Mouse (Mus musculus) limb, embryonic 15.5 days (tissue): ENCODE measurements around the gene Gca. TPM values are rescaled to one million over a fixed set of nuclear protein-coding genes. Genes with fewer than 3 reads are reported as not detected.

Experiments used
- ATAC-seq: fragments of 200-750 bp; cut with Nextera tagmentation; 2 replicates; pipeline ENCODE4 v1.8.0; 2017; ENCODE audit warnings: low read depth, moderate TSS enrichment; ENCODE audit not compliant: insufficient number of reproducible peaks, low FRiP score, low TSS enrichment
- H3K27ac ChIP-seq: fragments of 300-500 bp; sonication (generic); 2 replicates; pipeline ENCODE4 v1.5.1; 2015; ENCODE audit warnings: moderate library complexity, mild to moderate bottlenecking, inconsistent platforms
- H3K27me3 ChIP-seq: fragments of 300-500 bp; sonication (generic); 2 replicates; pipeline ENCODE4 v1.6.1; 2015; ENCODE audit warnings: inconsistent platforms
- H3K36me3 ChIP-seq: fragments of 300-500 bp; sonication (generic); 2 replicates; pipeline ENCODE4 v1.6.1; 2015; ENCODE audit warnings: inconsistent platforms
- H3K4me1 ChIP-seq: fragments of 300-500 bp; sonication (generic); 2 replicates; pipeline ENCODE4 v1.6.1; 2015; ENCODE audit warnings: inconsistent platforms
- H3K4me2 ChIP-seq: fragments of 300-500 bp; sonication (generic); 2 replicates; pipeline ENCODE4 v1.6.1; 2015; ENCODE audit warnings: mild to moderate bottlenecking, inconsistent platforms
- H3K4me3 ChIP-seq: fragments of 300-500 bp; sonication (generic); 2 replicates; pipeline ENCODE4 v1.5.1; 2015; ENCODE audit warnings: mild to moderate bottlenecking, inconsistent platforms
- H3K9ac ChIP-seq: fragments of 300-500 bp; sonication (generic); 2 replicates; pipeline ENCODE4 v1.6.1; 2015; ENCODE audit warnings: inconsistent platforms
- H3K9me3 ChIP-seq: fragments of 300-500 bp; sonication (generic); 2 replicates; pipeline ENCODE4 v1.6.1; 2016; ENCODE audit warnings: inconsistent platforms
- WGBS: fragments of 180-500 bp; shearing (Covaris S2); methylation state at CpG from one replicate; pipeline ENCODE4 v1.1.7; 2015; 5-methylcytosine and 5-hydroxymethylcytosine counted together
- polyA plus RNA-seq: library from polyadenylated mRNA; unstranded; fragments of >200 nt; fragmentation: Nextera tagmentation; extraction: Ambion mirVana; gene quantifications from 2 replicates; pipeline ENCODE4 v1.2.1, GENCODE M21; 2015

Gene Gca
- 1.5 and 1.8 TPM in 2 replicates for polyA plus RNA-seq

DNA sequence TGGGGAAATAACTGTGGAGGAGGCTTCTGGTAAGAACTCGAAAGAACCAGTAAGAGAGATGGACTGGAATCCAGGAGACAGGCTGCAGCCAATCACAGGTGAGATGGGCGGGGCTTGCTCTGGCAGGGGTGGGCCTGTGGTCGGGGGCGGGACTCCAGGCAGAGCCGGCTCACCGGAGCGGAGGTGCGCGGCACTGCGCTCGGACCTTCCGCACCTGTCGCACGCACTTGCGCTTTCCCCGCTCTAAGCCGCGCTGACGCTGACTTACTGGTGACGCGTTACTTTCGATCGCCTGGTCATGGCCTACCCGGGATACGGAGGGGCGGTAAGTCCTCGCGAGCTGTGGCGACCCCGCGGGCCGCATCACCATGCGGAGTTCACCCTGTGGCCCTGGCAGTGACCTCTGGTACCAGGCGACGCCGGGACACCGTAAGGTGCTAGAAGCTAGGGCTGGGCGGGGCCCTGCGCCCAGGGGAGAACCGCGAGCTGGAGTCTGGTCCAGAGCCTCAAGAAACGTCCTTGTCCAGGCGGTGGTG lies at the start of gene Gca:
Gca (plus strand) TSS at position 151 of the 536 bp plus-strand sequence.
- no peaks in the 10 kb centered on the region for H3K27me3 ChIP-seq
- WGBS: 2% methylated on average over 43 of the region's 43 CpGs
- H3K36me3 ChIP-seq: no peaks in the 10 kb centered on the region
- no peak within 1 kb of the TSS for H3K27ac ChIP-seq
- peak; percentile 35; the same call in 1 of the 2 replicates for ATAC-seq
- H3K9ac ChIP-seq: no peak within 1 kb of the TSS
- no peaks in the 10 kb centered on the region for H3K4me1 ChIP-seq
- H3K4me3 ChIP-seq: peak within 1 kb of the TSS; percentile 50
- H3K9me3 ChIP-seq: no peaks in the 10 kb centered on the region
- peak within 1 kb of the TSS; percentile 93 for H3K4me2 ChIP-seq

- no peaks in the 10 kb centered on the region for H3K9me3 ChIP-seq
- H3K4me3 ChIP-seq: no peak overlapping the region
- no peaks in the 10 kb centered on the region for H3K36me3 ChIP-seq
- 81% methylated on average over 7 of the region's 7 CpGs for WGBS
- no peak for ATAC-seq
- H3K27me3 ChIP-seq: no peaks in the 10 kb centered on the region
- no peak overlapping the region for H3K4me2 ChIP-seq
- no peak overlapping the region for H3K9ac ChIP-seq
- no peaks in the 10 kb centered on the region for H3K4me1 ChIP-seq
- H3K27ac ChIP-seq: no peak overlapping the region
Observed at GRCm38 (mm10) chr2:62618934-62619341, 45.1 kb upstream of the Gca start.

- WGBS: 64% methylated on average over 2 of the region's 2 CpGs
- no peak overlapping the region for H3K9ac ChIP-seq
- no peak overlapping the region for H3K27ac ChIP-seq
- no peaks in the 10 kb centered on the region for H3K36me3 ChIP-seq
- H3K4me3 ChIP-seq: no peak overlapping the region
- no peaks in the 10 kb centered on the region for H3K4me1 ChIP-seq
- no peaks in the 10 kb centered on the region for H3K27me3 ChIP-seq
- no peak overlapping the region for H3K4me2 ChIP-seq
- H3K9me3 ChIP-seq: no peaks in the 10 kb centered on the region
- ATAC-seq: no peak
Observed at GRCm38 (mm10) chr2:62619679-62620078, 44.4 kb upstream of the Gca start.

- no peak for ATAC-seq
- Histone ChIP-seq H3K4me1 (no peaks in the 10 kb centered on the region), H3K27ac (no peak overlapping the region), H3K4me2 (no peak overlapping the region), H3K9ac (no peak overlapping the region), H3K27me3 (no peaks in the 10 kb centered on the region), H3K9me3 (no peaks in the 10 kb centered on the region), H3K36me3 (no peaks in the 10 kb centered on the region), H3K4me3 (no peak overlapping the region)
- 50% methylated on average over 8 of the region's 8 CpGs for whole genome bisulfite sequencing
Observed at GRCm38 (mm10) chr2:62623024-62623441, 41.1 kb upstream of the Gca start.

DNA sequence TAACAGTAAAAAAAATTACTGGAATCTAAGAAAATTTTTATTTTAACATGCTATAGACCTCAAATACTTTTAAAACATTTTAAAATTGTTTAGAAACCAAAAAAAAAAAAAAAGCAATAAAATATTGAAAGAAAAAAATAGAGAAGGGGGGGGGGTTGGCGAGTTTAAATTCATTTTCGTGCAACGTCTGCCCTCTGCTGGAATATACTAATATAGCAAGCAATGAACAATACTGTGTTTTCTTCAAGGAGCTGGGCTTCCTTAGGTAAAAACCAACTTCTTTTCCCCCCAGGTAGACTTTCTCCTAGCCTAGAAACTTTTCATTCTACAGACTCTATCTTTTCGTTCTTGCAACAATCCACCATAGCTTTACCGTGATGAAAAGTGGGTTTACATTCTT lies 36.4 kb upstream of the Gca start:
- ATAC-seq: no peak
- Histone ChIP-seq H3K4me1 (no peaks in the 10 kb centered on the region), H3K4me3 (no peak overlapping the region), H3K9ac (no peak overlapping the region), H3K9me3 (no peaks in the 10 kb centered on the region), H3K36me3 (no peaks in the 10 kb centered on the region), H3K27me3 (no peaks in the 10 kb centered on the region), H3K27ac (no peak overlapping the region), H3K4me2 (no peak overlapping the region)
- 10% methylated on average over 5 of the region's 5 CpGs for WGBS

DNA sequence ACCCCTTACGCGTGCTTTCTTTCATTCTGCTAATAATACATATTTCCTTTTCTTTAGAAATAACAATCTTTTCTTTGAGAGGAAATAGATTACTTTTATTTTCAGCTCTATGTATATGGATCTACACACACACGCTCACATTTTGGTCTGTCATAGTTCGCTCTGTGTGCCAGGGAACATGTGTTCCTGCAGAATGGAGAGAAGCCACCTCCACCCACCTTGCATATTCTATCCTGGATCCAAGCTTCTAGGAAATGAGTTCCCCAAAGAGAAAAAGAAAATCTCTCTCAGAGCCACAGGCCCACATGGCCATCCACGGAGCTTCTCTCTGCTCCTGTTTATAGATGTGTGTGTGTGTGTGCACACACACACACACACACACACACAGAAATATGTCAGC lies 35.7 kb upstream of the Gca start:
- 88% methylated on average over 5 of the region's 5 CpGs for WGBS
- Histone ChIP-seq H3K4me3 (no peak overlapping the region), H3K9me3 (no peaks in the 10 kb centered on the region), H3K4me1 (no peaks in the 10 kb centered on the region), H3K36me3 (no peaks in the 10 kb centered on the region), H3K27me3 (no peaks in the 10 kb centered on the region), H3K4me2 (no peak overlapping the region), H3K9ac (no peak overlapping the region), H3K27ac (no peak overlapping the region)
- no peak for ATAC-seq

DNA sequence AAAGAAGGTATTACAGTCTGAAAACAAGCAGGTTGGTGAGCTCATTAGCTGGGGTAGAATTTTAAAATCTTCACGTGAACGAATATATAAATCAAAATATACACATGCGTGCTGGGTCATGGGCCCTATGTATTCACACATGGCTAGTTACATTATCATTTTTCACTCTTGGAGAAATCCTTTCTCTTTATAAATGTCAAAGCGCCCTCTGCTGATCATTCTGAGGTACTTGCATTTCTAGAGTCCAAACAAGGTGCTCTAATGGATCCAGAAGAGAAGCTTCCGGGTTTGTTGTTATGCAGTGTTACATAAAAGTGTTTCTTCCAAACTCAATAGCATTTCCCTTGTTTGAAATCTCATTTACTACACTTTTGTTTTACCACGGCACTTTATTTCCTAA lies 33.6 kb upstream of the Gca start:
- no peaks in the 10 kb centered on the region for H3K4me1 ChIP-seq
- no peaks in the 10 kb centered on the region for H3K9me3 ChIP-seq
- H3K27me3 ChIP-seq: no peaks in the 10 kb centered on the region
- no peak overlapping the region for H3K4me2 ChIP-seq
- no peak overlapping the region for H3K9ac ChIP-seq
- ATAC-seq: no peak
- no peak overlapping the region for H3K27ac ChIP-seq
- WGBS: 22% methylated on average over 6 of the region's 6 CpGs
- no peak overlapping the region for H3K4me3 ChIP-seq
- no peaks in the 10 kb centered on the region for H3K36me3 ChIP-seq

DNA sequence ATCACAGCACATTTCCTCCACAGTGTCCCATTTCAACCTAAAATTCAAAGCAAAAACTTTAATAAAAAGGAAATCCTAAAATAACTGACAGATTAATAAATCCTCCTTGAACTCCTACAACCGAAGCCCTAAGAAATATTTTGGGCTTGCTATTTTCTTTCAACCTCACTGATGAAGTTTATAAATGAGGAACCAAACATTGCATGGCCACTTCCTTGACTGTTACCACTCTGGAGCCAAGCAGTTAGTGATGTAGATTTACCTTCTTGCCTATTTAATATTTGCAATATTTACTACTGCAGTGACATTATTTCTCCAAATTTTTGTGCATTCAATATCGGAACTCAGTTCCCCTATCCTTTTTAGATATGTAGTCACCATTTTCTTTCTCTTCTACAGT lies 24.2 kb upstream of the Gca start:
- no peaks in the 10 kb centered on the region for H3K9me3 ChIP-seq
- H3K27me3 ChIP-seq: no peaks in the 10 kb centered on the region
- H3K4me2 ChIP-seq: no peak overlapping the region
- H3K9ac ChIP-seq: no peak overlapping the region
- no peaks in the 10 kb centered on the region for H3K36me3 ChIP-seq
- H3K27ac ChIP-seq: no peak overlapping the region
- WGBS: 85% methylated on average over 2 of the region's 2 CpGs
- ATAC-seq: no peak
- H3K4me1 ChIP-seq: no peaks in the 10 kb centered on the region
- H3K4me3 ChIP-seq: no peak overlapping the region

DNA sequence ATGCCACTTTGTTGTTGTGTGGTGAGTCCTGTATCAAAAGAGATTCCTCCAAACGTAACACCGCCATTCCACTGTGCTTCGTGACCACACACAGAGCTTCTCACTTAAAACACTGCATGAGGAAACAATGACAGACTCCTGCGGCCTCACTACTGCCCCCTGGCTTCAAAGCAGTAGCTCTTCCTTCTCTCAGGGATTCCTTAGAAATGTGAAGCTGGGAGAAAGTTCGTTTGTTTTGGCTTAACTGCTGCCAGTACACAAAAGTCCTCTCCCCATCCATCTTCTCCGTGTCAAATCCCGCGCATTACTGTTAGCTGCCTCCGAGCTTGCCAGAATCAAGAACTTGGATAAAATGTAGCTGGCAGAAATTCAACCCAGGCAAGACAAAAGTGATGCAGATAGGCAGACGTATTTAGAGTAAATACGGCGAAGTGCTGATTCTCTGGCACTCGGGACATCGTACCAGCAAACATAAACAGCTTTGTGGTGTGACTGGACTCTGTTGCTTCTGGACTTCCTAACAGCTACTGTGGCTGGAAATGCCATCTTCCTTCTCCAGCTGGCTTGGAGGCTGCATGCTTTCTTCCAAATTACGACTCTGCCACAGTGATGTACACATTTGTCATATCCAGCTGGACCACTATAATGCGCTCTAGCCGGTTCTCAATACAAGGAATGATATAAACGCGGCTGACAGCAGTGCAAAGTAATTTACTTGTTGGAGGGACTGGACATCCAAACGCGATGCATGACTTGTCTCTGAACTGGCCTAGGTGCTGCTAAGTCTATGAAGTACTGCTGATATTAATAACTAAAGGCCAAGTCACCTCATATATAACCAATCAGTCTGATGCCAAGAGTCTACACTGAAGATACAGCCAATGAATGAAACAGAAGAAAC lies 20.4 kb upstream of the Gca start:
- H3K27ac ChIP-seq: no peak overlapping the region
- peaks cover 7% of the 10 kb centered on the region for H3K4me1 ChIP-seq
- no peaks in the 10 kb centered on the region for H3K36me3 ChIP-seq
- no peaks in the 10 kb centered on the region for H3K27me3 ChIP-seq
- H3K9me3 ChIP-seq: no peaks in the 10 kb centered on the region
- H3K4me2 ChIP-seq: no peak overlapping the region
- no peak overlapping the region for H3K9ac ChIP-seq
- WGBS: 47% methylated on average over 21 of the region's 21 CpGs
- ATAC-seq: no peak
- H3K4me3 ChIP-seq: no peak overlapping the region

DNA sequence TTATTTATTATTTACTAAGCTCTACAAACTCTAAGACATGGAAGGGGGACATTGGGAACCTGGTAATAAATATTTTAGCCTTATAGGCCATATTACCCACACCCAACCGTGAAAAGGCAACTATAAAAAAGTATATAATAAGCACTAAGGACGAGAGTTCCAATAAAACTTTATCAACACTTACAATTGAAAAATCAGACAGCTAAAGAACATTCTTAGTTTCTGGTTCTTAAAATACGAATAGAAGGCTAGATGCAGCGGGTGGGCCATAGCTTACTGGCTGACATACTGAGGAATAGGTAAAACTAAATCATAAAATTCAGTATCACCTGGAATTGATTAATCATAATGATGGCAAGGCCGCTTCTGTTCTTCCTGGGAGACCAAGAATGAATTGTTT lies 19.2 kb upstream of the Gca start:
- H3K36me3 ChIP-seq: no peaks in the 10 kb centered on the region
- H3K9me3 ChIP-seq: no peaks in the 10 kb centered on the region
- WGBS: 69% methylated on average over 5 of the region's 5 CpGs
- no peak overlapping the region for H3K27ac ChIP-seq
- no peak overlapping the region for H3K9ac ChIP-seq
- no peak for ATAC-seq
- no peak overlapping the region for H3K4me2 ChIP-seq
- H3K4me1 ChIP-seq: peaks cover 7% of the 10 kb centered on the region
- no peaks in the 10 kb centered on the region for H3K27me3 ChIP-seq
- H3K4me3 ChIP-seq: no peak overlapping the region

DNA sequence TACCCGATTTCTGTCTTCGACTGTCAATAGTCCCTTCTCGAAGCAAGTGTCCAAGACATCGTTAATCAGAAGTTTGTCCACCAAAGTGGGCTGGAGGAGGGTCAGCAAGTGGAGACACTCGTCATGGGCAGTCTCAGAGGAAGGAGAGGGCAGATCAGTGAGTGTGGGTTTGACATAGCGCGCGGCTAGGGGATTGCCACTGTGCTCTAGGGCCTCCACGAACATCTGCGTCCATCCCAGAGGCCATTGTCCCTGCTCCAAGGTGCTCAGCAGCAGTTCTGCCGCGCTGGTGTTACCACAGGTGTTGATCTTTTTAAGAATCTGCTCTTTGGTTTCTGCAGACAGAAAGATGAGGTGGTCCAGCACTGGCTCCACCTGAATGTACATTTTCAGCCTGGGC lies 18.6 kb upstream of the Gca start:
- Histone ChIP-seq H3K9ac (no peak overlapping the region), H3K27ac (no peak overlapping the region), H3K4me2 (peak overlapping the region; percentile 67), H3K36me3 (no peaks in the 10 kb centered on the region), H3K4me1 (peaks cover 7% of the 10 kb centered on the region), H3K9me3 (no peaks in the 10 kb centered on the region), H3K4me3 (peak overlapping the region; percentile 59), H3K27me3 (no peaks in the 10 kb centered on the region)
- ATAC-seq: no peak
- 39% methylated on average over 12 of the region's 12 CpGs for WGBS

DNA sequence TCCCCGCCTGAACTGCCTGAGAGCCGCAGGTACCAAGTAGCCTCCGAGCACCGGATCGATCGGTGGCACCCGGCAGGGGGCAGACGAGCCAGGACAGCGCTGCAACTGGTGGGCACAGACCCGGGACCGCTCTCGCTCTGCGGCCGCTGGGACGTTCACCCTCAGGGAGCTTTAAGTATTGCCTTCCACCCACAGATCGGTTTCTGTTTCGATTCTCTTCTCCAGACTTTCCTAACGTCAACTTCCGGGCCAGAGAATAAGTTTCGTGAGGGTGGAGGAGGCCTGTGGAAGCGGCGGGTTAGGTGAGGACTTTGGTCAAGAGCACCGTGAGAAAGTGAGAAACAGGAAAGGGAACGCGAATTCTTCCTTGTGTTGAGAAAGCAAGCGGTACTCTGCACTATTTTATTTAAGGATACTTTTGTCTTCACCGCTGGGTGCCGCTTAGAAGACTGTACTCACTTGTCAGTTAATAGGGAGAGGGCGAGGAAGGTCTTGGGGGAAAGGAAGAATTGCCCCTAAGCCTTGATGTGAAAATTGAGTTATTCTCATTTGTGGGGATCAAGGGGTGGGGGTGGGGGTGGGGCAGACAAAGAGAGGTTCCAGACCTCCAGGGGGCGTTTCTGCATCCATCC lies 18.0 kb upstream of the Gca start, which contains the start of gene Ifih1:
Ifih1 (minus strand) TSS at position 242 of the 632 bp plus-strand sequence.
- Histone ChIP-seq H3K4me3 (peak within 1 kb of the TSS; percentile 59), H3K36me3 (no peaks in the 10 kb centered on the region), H3K27me3 (no peaks in the 10 kb centered on the region), H3K4me1 (peaks cover 7% of the 10 kb centered on the region), H3K4me2 (peak within 1 kb of the TSS; percentile 67), H3K9ac (peak within 1 kb of the TSS; percentile 48; the same call in 1 of the 2 replicates), H3K27ac (no peak within 1 kb of the TSS), H3K9me3 (no peaks in the 10 kb centered on the region)
- under 1% methylated on average over 30 of the region's 30 CpGs for WGBS
- ATAC-seq: 0 out of 2 replicates have a peak, but pooled peaks have one; percentile 35
